ENCODE assay signal across 11 mouse cellular contexts in genomic region chr13:55378907-55379580, GRCm38 (mm10). TPM values are rescaled to one million over a fixed set of nuclear protein-coding genes. Genes with fewer than 3 reads are reported as not detected.
DNase-seq lines count a peak whose midpoint lies in the region; ATAC-seq and TF ChIP-seq lines count a peak whose summit lies in the region.
"Had no signal": no experiment of that assay in that cellular context is flagged by ENCODE, and none has a peak within 500 bp of the region (broad histone marks: within the 10 kb centered on the region; RNA-seq: fewer than 3 reads in every experiment).

No protein-coding gene starts in this region.

- H3K4me2 ChIP-seq in hindbrain, embryonic 14.5 days (replicated peaks) = no peak overlapping the region
- H3K4me2 ChIP-seq in hindbrain, postnatal 0 days (ENCODE audit: low read depth, low read length) = no peak overlapping the region
- H3K4me2 ChIP-seq in limb, embryonic 11.5 days (ENCODE audit: low read depth, severe bottlenecking) = peak overlapping the region; percentile 20

- peaks cover 81% of the 10 kb centered on the region for H3K27me3 ChIP-seq in hindbrain, embryonic 10.5 days (ENCODE audit: insufficient read depth, poor library complexity, severe bottlenecking)
- H3K27me3 ChIP-seq in hindbrain, embryonic 14.5 days (ENCODE audit: control insufficient read depth, insufficient read depth, low read length) = peaks cover 51% of the 10 kb centered on the region
- peaks cover 21% of the 10 kb centered on the region for H3K27me3 ChIP-seq in hindbrain, postnatal 0 days (ENCODE audit: insufficient read depth, low read length)
- peaks cover 39% of the 10 kb centered on the region for H3K27me3 ChIP-seq in limb, embryonic 11.5 days (ENCODE audit: control insufficient read depth, insufficient read depth, low read length)

- H3K9ac ChIP-seq in hindbrain, embryonic 14.5 days = no peak overlapping the region
- no peak overlapping the region for H3K9ac ChIP-seq in hindbrain, postnatal 0 days (replicated peaks; ENCODE audit: low read length)
- no peak overlapping the region for H3K9ac ChIP-seq in limb, embryonic 11.5 days (ENCODE audit: low read length)

- peak; percentile 21 for DNase-seq in hindbrain, embryonic 10.5 days (ENCODE audit: low spot score)
- DNase-seq in hindbrain, embryonic 14.5 days (ENCODE audit: low spot score) = no peak
- peak; percentile 91 for DNase-seq in R1 (ENCODE audit: low read depth, low spot score)
- no peak for DNase-seq in hindbrain, postnatal 0 days (ENCODE audit: low spot score)
- peak; percentile 34 for DNase-seq in limb, embryonic 11.5 days (ENCODE audit: low spot score)
- DNase-seq in cerebellum, adult 18-20 months = no peak
- no peak for DNase-seq in gastrocnemius, postnatal 4 days (ENCODE audit: low spot score in 2 of 2)
- no peak for DNase-seq in c-Kit-positive CD71-positive TER-119-positive erythroid progenitor cells, embryonic 14.5 days (ENCODE audit: low spot score)
- DNase-seq: heart, postnatal 14 days had no signal

- no peak for ATAC-seq in hindbrain, embryonic 14.5 days (ENCODE audit: low FRiP score)
- ATAC-seq in hindbrain, postnatal 0 days = no peak
- no peak for ATAC-seq in limb, embryonic 11.5 days (ENCODE audit: insufficient number of reproducible peaks, low FRiP score, low TSS enrichment, low read depth)

- no peaks in the 10 kb centered on the region for H3K9me3 ChIP-seq in hindbrain, embryonic 10.5 days
- H3K9me3 ChIP-seq in hindbrain, embryonic 14.5 days (ENCODE audit: control insufficient read depth, low read length) = no peaks in the 10 kb centered on the region
- no peaks in the 10 kb centered on the region for H3K9me3 ChIP-seq in hindbrain, postnatal 0 days (ENCODE audit: low read length)
- no peaks in the 10 kb centered on the region for H3K9me3 ChIP-seq in limb, embryonic 11.5 days (ENCODE audit: control insufficient read depth, low read length)
- H3K9me3 ChIP-seq: G1E had no signal

- TF ChIP-seq CTCF in hindbrain, postnatal 0 days (IDR thresholded peaks at IDR 0.05; ENCODE audit: low read depth) = 0 out of 2 replicates have a peak, but pooled peaks have one; percentile 5

- peak overlapping the region; percentile 33 for H3K4me3 ChIP-seq in hindbrain, embryonic 10.5 days
- no peak overlapping the region for H3K4me3 ChIP-seq in hindbrain, embryonic 14.5 days (replicated peaks; ENCODE audit: low read length)
- H3K4me3 ChIP-seq in hindbrain, postnatal 0 days (ENCODE audit: low read length) = no peak overlapping the region
- 0 out of 2 replicates have a peak overlapping the region, but pooled peaks have one; percentile 8 for H3K4me3 ChIP-seq in limb, embryonic 11.5 days (ENCODE audit: low read depth, low read length)

- no peaks in the 10 kb centered on the region for H3K36me3 ChIP-seq in hindbrain, embryonic 10.5 days
- H3K36me3 ChIP-seq in hindbrain, embryonic 14.5 days (replicated peaks; ENCODE audit: control insufficient read depth, insufficient read depth) = no peaks in the 10 kb centered on the region
- no peaks in the 10 kb centered on the region for H3K36me3 ChIP-seq in hindbrain, postnatal 0 days (ENCODE audit: insufficient read depth, low read length)
- no peaks in the 10 kb centered on the region for H3K36me3 ChIP-seq in limb, embryonic 11.5 days (ENCODE audit: control insufficient read depth, insufficient read depth, low read length)

- H3K4me1 ChIP-seq in hindbrain, embryonic 10.5 days (replicated peaks) = peaks cover 12% of the 10 kb centered on the region
- no peaks in the 10 kb centered on the region for H3K4me1 ChIP-seq in hindbrain, embryonic 14.5 days (replicated peaks; ENCODE audit: control insufficient read depth, insufficient read depth, low read length)
- H3K4me1 ChIP-seq in hindbrain, postnatal 0 days (ENCODE audit: insufficient read depth, low read length) = no peaks in the 10 kb centered on the region
- no peaks in the 10 kb centered on the region; the same call in 1 of the 2 replicates for H3K4me1 ChIP-seq in limb, embryonic 11.5 days (ENCODE audit: control insufficient read depth, insufficient read depth, low read length)

- 5% methylated on average over 32 of the region's 32 CpGs for WGBS in hindbrain, embryonic 10.5 days
- 7% methylated on average over 32 of the region's 32 CpGs for WGBS in hindbrain, embryonic 14.5 days
- 13% methylated on average over 26 of the region's 32 CpGs for WGBS in hindbrain, postnatal 0 days
- WGBS in limb, embryonic 11.5 days = 4% methylated on average over 32 of the region's 32 CpGs

- H3K27ac ChIP-seq in hindbrain, embryonic 10.5 days = no peak overlapping the region
- H3K27ac ChIP-seq in hindbrain, embryonic 14.5 days = no peak overlapping the region
- H3K27ac ChIP-seq in hindbrain, postnatal 0 days = no peak overlapping the region
- H3K27ac ChIP-seq in limb, embryonic 11.5 days (replicated peaks; ENCODE audit: low read depth, low read length) = no peak overlapping the region
- H3K27ac ChIP-seq: macrophage had no signal

RNA-seq across cellular contexts. Expression of gene Rgs14, which starts 9.5 kb away (rescaled TPM):
- 0.44 and 0.68 TPM in 2 replicates for polyA plus RNA-seq in hindbrain, embryonic 10.5 days (2016; fragmentation: Nextera tagmentation; extraction: Ambion mirVana)
- polyA plus RNA-seq in hindbrain, embryonic 14.5 days (2014; fragmentation: Nextera tagmentation; extraction: Ambion mirVana) = 0.40 and 0.72 TPM in 2 replicates
- total RNA-seq in hindbrain, postnatal 0 days (2014; rRNA removed) = 0.36 and 0.78 TPM in 2 replicates
- polyA plus RNA-seq in hindbrain, postnatal 0 days (2015; fragmentation: Nextera tagmentation; extraction: Ambion mirVana) = 0.69 and 0.76 TPM in 2 replicates
- 0.57 and 0.97 TPM in 2 replicates for polyA plus RNA-seq in limb, embryonic 11.5 days (2014; fragmentation: Nextera tagmentation; extraction: Ambion mirVana)
- 1 to 10 TPM in 1 of 2 experiments, under 1 TPM in 1; 0.88 to 1.1 TPM for total RNA-seq in gastrocnemius, postnatal 4 days (2021)

RNA-seq across cellular contexts. Expression of gene Lman2, which starts 16.5 kb away (rescaled TPM):
- polyA plus RNA-seq in hindbrain, embryonic 10.5 days (2016; fragmentation: Nextera tagmentation; extraction: Ambion mirVana) = 95.2 and 107 TPM in 2 replicates
- polyA plus RNA-seq in hindbrain, embryonic 14.5 days (2014; fragmentation: Nextera tagmentation; extraction: Ambion mirVana) = 44.8 and 49.2 TPM in 2 replicates
- 60.7 and 72.2 TPM in 2 replicates for total RNA-seq in hindbrain, postnatal 0 days (2014; rRNA removed)
- 36.4 and 37.0 TPM in 2 replicates for polyA plus RNA-seq in hindbrain, postnatal 0 days (2015; fragmentation: Nextera tagmentation; extraction: Ambion mirVana)
- 85.3 and 88.7 TPM in 2 replicates for polyA plus RNA-seq in limb, embryonic 11.5 days (2014; fragmentation: Nextera tagmentation; extraction: Ambion mirVana)
- total RNA-seq in gastrocnemius, postnatal 4 days (2021) = 10 to 100 TPM; 58.3 to 58.8 TPM

RNA-seq across cellular contexts. Expression of gene Slc34a1, which starts 18.9 kb away (rescaled TPM):
- polyA plus RNA-seq in hindbrain, embryonic 10.5 days (2016; fragmentation: Nextera tagmentation; extraction: Ambion mirVana) = 0.22 TPM in 1 of 2 replicates, not detected in the other
- polyA plus RNA-seq in hindbrain, embryonic 14.5 days (2014; fragmentation: Nextera tagmentation; extraction: Ambion mirVana) = 0.14 TPM in 1 of 2 replicates, not detected in the other
- not detected in 2 replicates for total RNA-seq in hindbrain, postnatal 0 days (2014; rRNA removed)
- polyA plus RNA-seq in hindbrain, postnatal 0 days (2015; fragmentation: Nextera tagmentation; extraction: Ambion mirVana) = not detected in 2 replicates
- polyA plus RNA-seq in limb, embryonic 11.5 days (2014; fragmentation: Nextera tagmentation; extraction: Ambion mirVana) = not detected in 2 replicates
- not detected for total RNA-seq in gastrocnemius, postnatal 4 days (2021)
- total RNA-seq: heart, postnatal 14 days had no signal
- polyA plus RNA-seq: G1E, macrophage had no signal

RNA-seq across cellular contexts. Expression of gene Pfn3, which starts 36.0 kb away (rescaled TPM):
- polyA plus RNA-seq in hindbrain, embryonic 10.5 days (2016; fragmentation: Nextera tagmentation; extraction: Ambion mirVana) = not detected in 2 replicates
- 0.81 and 1.5 TPM in 2 replicates for polyA plus RNA-seq in hindbrain, embryonic 14.5 days (2014; fragmentation: Nextera tagmentation; extraction: Ambion mirVana)
- total RNA-seq in hindbrain, postnatal 0 days (2014; rRNA removed) = 0.52 TPM in 1 of 2 replicates, not detected in the other
- polyA plus RNA-seq in hindbrain, postnatal 0 days (2015; fragmentation: Nextera tagmentation; extraction: Ambion mirVana) = 0.37 and 0.68 TPM in 2 replicates
- not detected in 2 replicates for polyA plus RNA-seq in limb, embryonic 11.5 days (2014; fragmentation: Nextera tagmentation; extraction: Ambion mirVana)
- not detected for total RNA-seq in gastrocnemius, postnatal 4 days (2021)
- total RNA-seq: G1E; heart, postnatal 14 days had no signal
- polyA plus RNA-seq: G1E, macrophage had no signal

RNA-seq across cellular contexts. Expression of gene F12, which starts 47.5 kb away (rescaled TPM):
- 0.07 and 0.25 TPM in 2 replicates for polyA plus RNA-seq in hindbrain, embryonic 10.5 days (2016; fragmentation: Nextera tagmentation; extraction: Ambion mirVana)
- 0.09 and 0.34 TPM in 2 replicates for polyA plus RNA-seq in hindbrain, embryonic 14.5 days (2014; fragmentation: Nextera tagmentation; extraction: Ambion mirVana)
- not detected in 2 replicates for total RNA-seq in hindbrain, postnatal 0 days (2014; rRNA removed)
- polyA plus RNA-seq in hindbrain, postnatal 0 days (2015; fragmentation: Nextera tagmentation; extraction: Ambion mirVana) = 0.26 and 0.48 TPM in 2 replicates
- 0.17 TPM in 1 of 2 replicates, not detected in the other for polyA plus RNA-seq in limb, embryonic 11.5 days (2014; fragmentation: Nextera tagmentation; extraction: Ambion mirVana)
- total RNA-seq in gastrocnemius, postnatal 4 days (2021) = under 1 TPM; 0.22 to 0.70 TPM
- total RNA-seq: heart, postnatal 14 days had no signal
- polyA plus RNA-seq: G1E, macrophage had no signal

Comparison
In these comparisons a context has a peak if more than half of its experiments do, and no peak if none do; other contexts are left out.
1. DNase-seq: peak in hindbrain, embryonic 10.5 days (single experiment), R1 (single experiment) and limb, embryonic 11.5 days (single experiment); none in hindbrain, embryonic 14.5 days (single experiment), hindbrain, postnatal 0 days (single experiment), cerebellum, adult 18-20 months (0 of 2), gastrocnemius, postnatal 4 days (0 of 2) and c-Kit-positive CD71-positive TER-119-positive erythroid progenitor cells, embryonic 14.5 days (single experiment).
2. H3K4me3 ChIP-seq: peak in hindbrain, embryonic 10.5 days (single experiment) and limb, embryonic 11.5 days (single experiment); none in hindbrain, embryonic 14.5 days (single experiment) and hindbrain, postnatal 0 days (single experiment).